Mouse (Mus musculus) kidney, adult 2 months (tissue): ENCODE data around the gene Ptgfr. TPM values are rescaled to one million over a fixed set of nuclear protein-coding genes. Genes with fewer than 3 reads are reported as not detected.

Source experiments
- DNase-seq: peaks from one replicate; pipeline ENCODE4 v3.0.0; 2021
- H3K27ac ChIP-seq: fragments of 200-500 bp; 2 replicates; pipeline ENCODE4 v1.5.1; 2012; ENCODE audit warnings: low read depth, low read length, control low read depth, inconsistent platforms; ENCODE audit not compliant: insufficient read depth
- H3K27me3 ChIP-seq: fragments of 200-500 bp; replicated peaks from 2 replicates; pipeline ENCODE4 v1.6.1; 2012; ENCODE audit warnings: mild to moderate bottlenecking, moderate library complexity, low read length, inconsistent platforms; ENCODE audit not compliant: control insufficient read depth, insufficient read depth
- H3K36me3 ChIP-seq: fragments of 200-500 bp; 2 replicates; pipeline ENCODE4 v1.6.1; 2012; ENCODE audit warnings: mild to moderate bottlenecking, moderate library complexity, low read length, inconsistent platforms; ENCODE audit not compliant: control insufficient read depth, insufficient read depth
- H3K4me1 ChIP-seq: fragments of 200-500 bp; 2 replicates; pipeline ENCODE4 v1.6.1; 2011; ENCODE audit warnings: low read length; ENCODE audit not compliant: control insufficient read depth, insufficient read depth
- H3K4me3 ChIP-seq: fragments of 200-500 bp; 2 replicates; pipeline ENCODE4 v1.5.1; 2011; ENCODE audit warnings: mild to moderate bottlenecking, low read depth, low read length, control low read depth; ENCODE audit not compliant: insufficient read depth
- CTCF ChIP-seq: fragments of 200-500 bp; conservative IDR thresholded peaks from 2 replicates; pipeline ENCODE4 v1.5.1; 2011; ENCODE audit warnings: low read depth, mild to moderate bottlenecking, control low read depth, low read length, moderate library complexity, mixed read lengths; ENCODE audit not compliant: insufficient read depth, insufficient read length
- POLR2A ChIP-seq: fragments of 200-500 bp; IDR thresholded peaks from one replicate; pipeline ENCODE4 v1.6.1; 2011; ENCODE audit warnings: low read depth, low read length, control low read depth
- WGBS: fragments of 180-500 bp; shearing (Covaris S2); methylation state at CpG from one replicate; pipeline ENCODE4 v1.1.7; 2018; 5-methylcytosine and 5-hydroxymethylcytosine counted together
- polyA plus RNA-seq: library from polyadenylated mRNA; depleted of rRNA; stranded (reverse); fragments of >200 nt; gene quantifications from 2 replicates; pipeline ENCODE4 v1.2.3, GENCODE M21; 2012; rRNA removed

Gene Ptgfr
- polyA plus RNA-seq, 1 experiment = 9.4 TPM

DNA sequence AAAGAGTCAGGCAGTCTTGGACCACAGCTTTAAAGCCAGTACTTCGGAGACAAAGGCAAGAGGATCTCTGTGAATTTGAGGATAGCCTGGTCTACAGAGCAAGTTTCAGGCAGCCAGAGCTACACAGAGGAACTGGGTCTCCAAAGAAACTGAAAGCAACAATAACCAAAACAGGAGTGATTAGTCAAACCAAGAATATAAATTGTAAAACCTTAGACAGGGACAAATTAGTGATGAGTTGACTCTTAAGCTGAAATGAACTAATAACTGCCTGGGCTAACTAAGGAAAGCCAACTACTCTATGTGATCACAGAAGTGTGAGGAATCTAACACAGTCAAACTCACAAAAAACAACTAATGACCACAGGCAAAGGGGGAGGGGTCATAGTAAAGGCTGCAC is 88.9 kb downstream of the Ptgfr start:
- Histone ChIP-seq H3K4me3 (peak overlapping the region; percentile 25; the same call in 1 of the 2 replicates), H3K27ac (peak overlapping the region; percentile 56; the same call in 1 of the 2 replicates), H3K4me1 (no peaks in the 10 kb centered on the region), H3K36me3 (no peaks in the 10 kb centered on the region), H3K27me3 (no peaks in the 10 kb centered on the region)
- TF ChIP-seq POLR2A = no peak
- TF ChIP-seq CTCF = no peak
- WGBS = 81% methylated on average over 1 of the region's 1 CpGs
- no peak for DNase-seq

Other genes with a start within 250 kb of the Ptgfr start
- 11.3 and 15.8 TPM in 2 replicates for gene Ifi44, start 87.7 kb downstream of the Ptgfr start, polyA plus RNA-seq
- 0.16 and 0.27 TPM in 2 replicates for gene Ifi44l, start 74.7 kb downstream of the Ptgfr start, polyA plus RNA-seq